Mouse (Mus musculus) C2C12 (cell line): ENCODE results near the gene Mylk4.

ENCODE experiments used
- CTCF ChIP-seq: IDR thresholded peaks from one replicate; pipeline ENCODE4 v1.5.1; 2011; ENCODE audit not compliant: control insufficient read depth, insufficient read depth, insufficient read length
- MAX ChIP-seq: IDR thresholded peaks from one replicate; pipeline ENCODE4 v1.6.1; 2011; ENCODE audit warnings: mild to moderate bottlenecking, control low read depth
- MYOD1 ChIP-seq: IDR thresholded peaks from one replicate; pipeline ENCODE4 v1.6.1; 2011; ENCODE audit warnings: low read depth; ENCODE audit not compliant: control insufficient read depth, insufficient read length
- MYOG ChIP-seq: IDR thresholded peaks from one replicate; pipeline ENCODE4 v1.6.1; 2011; ENCODE audit not compliant: control insufficient read depth, insufficient read length; ENCODE audit errors: extremely low read depth
- USF1 ChIP-seq: IDR thresholded peaks from one replicate; pipeline ENCODE4 v1.6.1; 2011; ENCODE audit warnings: low read depth, mild to moderate bottlenecking, control low read depth, moderate library complexity

GRCm38 (mm10) chr13:32819241-32819640 is 35.5 kb upstream of the Mylk4 start:
- TF ChIP-seq CTCF (no peak), MAX (no peak), USF1 (no peak), MYOG (no peak), MYOD1 (no peak)
